Mouse (Mus musculus): ENCODE measurements at regions not wholly inside any gene's neighbourhood (a gene's known extent, or its start where the extent isn't known, plus 50 kb on each side); places are given as distances from the start of the nearest gene placed in this dataset.

- DNase-seq (ENCODE audit: low read depth, low spot score): no peak
Observed at GRCm38 (mm10) chr14:95241946-95242345, 639.1 kb upstream of the 4921530L21Rik start.

- peak; percentile 52 for DNase-seq (ENCODE audit: low read depth, low spot score)
Observed at GRCm38 (mm10) chr14:95248859-95249258, 632.2 kb upstream of the 4921530L21Rik start.

GRCm38 (mm10) chr14:95256110-95256509 lies 624.9 kb upstream of the 4921530L21Rik start:
- no peak for DNase-seq (ENCODE audit: low read depth, low spot score)

GRCm38 (mm10) chr14:95281431-95281830 lies 599.6 kb upstream of the 4921530L21Rik start:
- DNase-seq (ENCODE audit: low read depth, low spot score): no peak

- DNase-seq (ENCODE audit: low read depth, low spot score): no peak
Observed at GRCm38 (mm10) chr14:95282016-95282415, 599.0 kb upstream of the 4921530L21Rik start.

DNA sequence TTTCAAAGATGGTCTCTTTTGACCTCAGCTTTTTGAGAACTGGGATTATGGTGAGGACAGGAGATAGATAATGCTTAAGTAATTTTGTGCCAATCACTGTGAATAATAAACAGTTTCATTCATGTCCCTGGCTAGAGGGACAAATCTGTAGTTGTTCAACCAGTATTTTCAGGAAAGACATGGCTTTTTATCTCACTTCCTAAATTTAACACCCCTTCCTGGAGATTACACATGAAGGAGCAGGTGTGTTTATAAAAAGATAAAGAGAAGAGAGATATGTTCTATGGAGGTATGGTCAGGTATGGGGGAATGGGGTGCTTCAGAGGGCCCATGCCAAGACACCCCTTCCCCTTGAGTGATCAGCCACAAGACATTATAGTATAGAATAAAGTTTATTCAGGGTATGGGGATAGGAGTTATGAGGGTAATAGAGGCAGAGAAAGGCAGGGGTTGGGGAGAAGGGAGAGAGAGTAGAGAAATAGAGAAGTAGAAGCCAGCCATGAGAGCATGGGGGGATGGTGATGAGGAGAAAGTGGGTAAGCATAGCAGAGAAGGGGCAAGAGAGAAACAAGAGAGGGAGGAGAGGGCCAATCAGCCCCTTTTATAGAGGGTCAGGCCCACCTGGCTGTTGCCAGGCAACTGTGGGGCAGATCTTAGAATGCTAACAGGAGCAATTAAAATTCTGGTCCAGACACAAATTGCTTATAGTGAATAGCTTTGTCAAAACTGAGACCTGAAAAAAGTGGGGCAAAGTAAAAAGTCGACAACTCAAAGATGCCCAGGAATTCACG lies 566.7 kb upstream of the 4921530L21Rik start:
- no peak for DNase-seq (ENCODE audit: low read depth, low spot score)

DNA sequence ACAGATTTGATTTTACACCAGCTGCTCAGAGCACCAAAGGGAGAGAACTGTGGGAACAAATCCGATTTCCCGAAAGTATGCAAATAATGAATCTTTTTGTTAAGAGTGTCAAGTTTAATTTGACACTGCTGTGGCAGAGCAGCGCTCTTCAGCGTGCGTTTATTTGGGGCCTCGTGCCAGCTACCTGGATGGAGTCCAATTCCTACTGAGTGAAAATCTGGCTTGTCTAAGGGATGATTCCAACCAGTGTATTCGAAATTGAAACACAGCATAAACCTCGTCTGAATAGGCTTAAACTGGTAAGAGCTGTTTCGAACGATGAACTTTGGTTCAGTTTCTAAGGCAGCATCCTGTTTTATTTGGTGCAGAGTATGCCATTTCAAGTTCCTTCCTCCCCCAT lies 524.1 kb upstream of the 4921530L21Rik start:
- DNase-seq (ENCODE audit: low read depth, low spot score): peak; percentile 75
